Mouse (Mus musculus) forebrain, embryonic 15.5 days (tissue): ENCODE results near the gene Tstd2. TPM values are rescaled to one million over a fixed set of nuclear protein-coding genes. Genes with fewer than 3 reads are reported as not detected.
A peak's percentile ranks its signal among the peaks of the same experiment; 100 is the strongest.

Experiments
- ATAC-seq: fragments of 200-750 bp; cut with Nextera tagmentation; replicated peaks from 2 replicates; pipeline ENCODE4 v1.8.0; 2017; ENCODE audit warnings: mild to moderate bottlenecking, moderate TSS enrichment, moderate library complexity
- H3K27ac ChIP-seq: fragments of 300-500 bp; sonication (generic); replicated peaks from 2 replicates; pipeline ENCODE4 v1.5.1; 2015; ENCODE audit warnings: mild to moderate bottlenecking, inconsistent platforms
- H3K27me3 ChIP-seq: fragments of 300-500 bp; sonication (generic); 2 replicates; pipeline ENCODE4 v1.6.1; 2015; ENCODE audit warnings: inconsistent platforms
- H3K36me3 ChIP-seq: fragments of 300-500 bp; sonication (generic); 2 replicates; pipeline ENCODE4 v1.6.1; 2015; ENCODE audit warnings: mild to moderate bottlenecking, inconsistent platforms
- H3K4me1 ChIP-seq: fragments of 300-500 bp; sonication (generic); 2 replicates; pipeline ENCODE4 v1.6.1; 2015; ENCODE audit warnings: inconsistent platforms
- H3K4me2 ChIP-seq: fragments of 300-500 bp; sonication (generic); replicated peaks from 2 replicates; pipeline ENCODE4 v1.6.1; 2015; ENCODE audit warnings: mild to moderate bottlenecking, inconsistent platforms
- H3K4me3 ChIP-seq: fragments of 300-500 bp; sonication (generic); 2 replicates; pipeline ENCODE4 v1.5.1; 2015; ENCODE audit warnings: mild to moderate bottlenecking, inconsistent platforms
- H3K9ac ChIP-seq: fragments of 300-500 bp; sonication (generic); replicated peaks from 2 replicates; pipeline ENCODE4 v1.6.1; 2015; ENCODE audit warnings: mild to moderate bottlenecking, inconsistent platforms
- H3K9me3 ChIP-seq: fragments of 300-500 bp; sonication (generic); 2 replicates; pipeline ENCODE4 v1.6.1; 2016; ENCODE audit warnings: inconsistent platforms
- WGBS: fragments of 180-500 bp; shearing (Covaris S2); methylation state at CpG from one replicate; pipeline ENCODE4 v1.1.7; 2015; ENCODE audit warnings: mixed read lengths; 5-methylcytosine and 5-hydroxymethylcytosine counted together
- polyA plus RNA-seq: library from polyadenylated mRNA; unstranded; fragments of >200 nt; fragmentation: Nextera tagmentation; extraction: Ambion mirVana; gene quantifications from 2 replicates; pipeline ENCODE4 v1.2.1, GENCODE M21; 2015

Tstd2 gene
- 36.8 and 41.3 TPM in 2 replicates for polyA plus RNA-seq

DNA sequence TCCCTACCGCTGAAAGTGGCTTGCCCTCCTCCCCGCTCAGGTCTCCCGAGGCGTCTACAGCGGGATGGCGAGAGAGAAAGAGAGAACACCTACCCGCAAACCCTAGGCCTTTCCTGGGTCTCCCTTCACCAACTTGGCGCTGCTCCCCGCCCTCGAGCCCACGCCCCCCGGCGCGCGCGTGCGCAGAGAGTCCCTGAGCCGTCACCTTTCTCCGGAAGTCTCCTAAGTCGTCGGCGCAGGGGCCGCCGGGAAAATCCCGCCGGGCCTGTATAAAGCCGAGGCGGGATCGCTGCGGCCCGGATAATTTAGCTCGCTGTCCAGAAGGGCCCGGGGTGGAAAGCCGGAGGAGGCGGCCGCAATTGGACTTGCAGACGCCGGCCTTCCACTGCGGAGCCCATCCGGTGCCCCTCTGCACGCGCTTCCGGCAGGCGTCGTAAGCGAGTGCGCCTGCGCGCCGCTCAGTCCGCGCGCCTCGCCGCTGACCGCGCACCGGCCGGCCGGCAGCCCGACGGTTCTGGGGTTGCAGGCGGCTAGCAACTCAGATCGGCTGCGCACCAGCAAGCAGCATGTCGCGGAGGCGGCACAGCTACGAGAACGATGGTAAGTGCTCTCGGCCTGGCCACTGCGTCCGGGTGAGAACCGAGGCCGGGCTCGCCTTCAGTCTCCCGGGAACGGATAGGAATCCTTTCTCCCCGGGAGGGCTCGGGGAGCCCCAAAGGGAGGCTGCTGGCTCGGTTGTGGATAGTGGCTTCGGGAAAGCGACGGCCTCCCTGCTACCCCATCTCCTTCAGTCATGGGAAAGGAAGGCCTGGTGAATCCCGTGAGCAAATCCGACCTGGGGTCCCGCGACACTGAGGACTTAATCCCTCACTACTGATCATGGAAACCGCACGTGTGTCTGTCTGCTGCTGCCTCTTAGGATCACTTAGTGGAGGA, at the start of gene Tstd2, which contains the start of gene Ncbp1:
Gene Tstd2, minus strand, starts transcription at position 408 of the 936 bp plus-strand sequence.
Gene Ncbp1, plus strand, starts transcription at position 327 of the 936 bp plus-strand sequence.
- peaks cover 15% of the 10 kb centered on the region; the same call in 1 of the 2 replicates for H3K36me3 ChIP-seq
- peaks cover 35% of the 10 kb centered on the region for H3K4me1 ChIP-seq
- peak within 1 kb of the TSS; percentile 85 for H3K9ac ChIP-seq
- peak within 1 kb of the TSS; percentile 99 for H3K27ac ChIP-seq
- WGBS = under 1% methylated on average over 88 of the region's 90 CpGs
- peak within 1 kb of the TSS; percentile 90 for H3K4me3 ChIP-seq
- no peaks in the 10 kb centered on the region for H3K9me3 ChIP-seq
- H3K27me3 ChIP-seq = no peaks in the 10 kb centered on the region
- H3K4me2 ChIP-seq = peak within 1 kb of the TSS; percentile 70
- ATAC-seq = peak; percentile 91

DNA sequence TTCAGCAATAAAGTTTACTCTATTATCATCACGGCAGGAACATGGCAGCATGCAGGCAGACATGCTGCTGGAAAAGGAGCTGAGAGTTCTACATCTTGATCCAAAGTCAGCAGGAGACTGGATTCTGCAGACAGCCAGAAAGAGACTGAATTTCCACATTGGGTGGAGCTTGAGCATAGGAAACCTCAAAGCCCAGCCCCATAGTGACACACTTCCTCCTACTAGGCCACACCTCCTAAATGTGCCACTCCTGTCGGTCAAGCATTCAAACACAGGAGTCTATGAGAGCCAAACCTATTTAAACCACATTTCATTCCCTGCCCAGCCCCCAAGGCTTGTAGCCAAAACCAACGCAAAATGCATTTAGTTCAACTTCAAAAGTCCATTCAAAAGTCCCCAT, 48.0 kb upstream of the Tstd2 start:
- H3K4me3 ChIP-seq = no peak overlapping the region
- no peak overlapping the region for H3K9ac ChIP-seq
- no peak overlapping the region for H3K27ac ChIP-seq
- H3K27me3 ChIP-seq = no peaks in the 10 kb centered on the region
- H3K9me3 ChIP-seq = no peaks in the 10 kb centered on the region
- 76% methylated on average over 3 of the region's 3 CpGs for WGBS
- no peak for ATAC-seq
- H3K4me2 ChIP-seq = no peak overlapping the region
- H3K4me1 ChIP-seq = no peaks in the 10 kb centered on the region
- H3K36me3 ChIP-seq = peaks cover 78% of the 10 kb centered on the region

DNA sequence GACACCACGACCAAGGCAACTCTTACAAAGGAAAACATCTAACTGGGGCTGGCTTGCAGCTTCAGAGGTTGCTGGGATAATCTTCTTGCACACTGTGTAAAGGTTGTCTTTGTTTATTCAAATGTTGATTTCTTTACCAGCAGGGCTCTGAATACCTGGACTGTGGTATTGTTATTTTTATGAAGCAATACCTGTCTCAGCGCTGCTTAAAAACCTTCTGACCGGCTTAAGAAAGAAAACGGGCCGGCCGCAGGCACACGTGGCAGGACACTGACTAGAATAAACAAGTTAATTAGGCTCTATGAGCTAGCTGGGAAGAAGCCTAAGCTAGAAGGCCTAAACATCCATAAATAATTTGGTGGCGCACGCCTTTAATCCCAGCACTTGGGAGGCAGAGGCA, 47.4 kb upstream of the Tstd2 start:
- H3K27me3 ChIP-seq = no peaks in the 10 kb centered on the region
- H3K4me3 ChIP-seq = no peak overlapping the region
- ATAC-seq = no peak
- no peak overlapping the region for H3K27ac ChIP-seq
- no peaks in the 10 kb centered on the region for H3K4me1 ChIP-seq
- peaks cover 81% of the 10 kb centered on the region for H3K36me3 ChIP-seq
- no peaks in the 10 kb centered on the region for H3K9me3 ChIP-seq
- no peak overlapping the region for H3K9ac ChIP-seq
- H3K4me2 ChIP-seq = no peak overlapping the region
- WGBS = 75% methylated on average over 9 of the region's 9 CpGs

DNA sequence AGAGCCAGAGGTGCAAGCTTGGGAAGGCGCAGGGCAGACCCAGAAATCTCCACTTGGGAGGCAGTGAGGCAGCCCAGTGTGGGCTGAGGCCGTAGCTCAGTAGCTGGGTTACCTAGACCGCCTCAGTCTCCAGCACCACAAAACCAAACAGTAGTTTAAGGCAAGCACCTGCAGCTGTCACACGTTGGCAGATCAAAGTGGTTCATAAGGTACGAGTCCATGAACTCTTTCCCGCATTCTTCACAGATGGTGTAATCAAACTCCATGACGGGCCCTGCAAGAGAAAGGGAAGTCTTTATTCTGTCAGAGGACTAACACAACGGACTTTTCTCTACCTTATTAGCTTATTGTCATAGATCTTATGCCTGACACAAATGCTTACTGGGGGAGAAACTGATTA, 46.9 kb upstream of the Tstd2 start:
- no peak for ATAC-seq

DNA sequence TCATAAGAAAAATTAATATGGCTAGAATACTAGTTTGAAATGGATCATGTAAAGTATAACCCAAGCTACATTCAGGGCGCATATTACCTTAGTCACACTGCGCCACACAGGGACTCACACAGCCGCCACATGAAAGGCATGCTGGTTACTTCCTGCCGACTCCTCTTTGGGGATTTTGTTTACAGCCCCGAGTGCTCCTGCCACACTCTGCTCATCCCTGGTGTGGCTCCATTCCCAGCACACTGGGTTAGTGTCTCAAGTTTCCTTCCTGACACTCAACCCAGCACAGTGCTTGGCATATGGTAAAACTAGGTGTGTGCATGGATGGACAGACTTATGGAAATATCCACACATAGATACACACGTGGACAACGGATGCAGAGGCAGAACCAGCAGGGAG, 43.7 kb upstream of the Tstd2 start:
- Histone ChIP-seq H3K4me3 (no peak overlapping the region), H3K27me3 (no peaks in the 10 kb centered on the region), H3K9me3 (no peaks in the 10 kb centered on the region), H3K4me1 (no peaks in the 10 kb centered on the region), H3K4me2 (no peak overlapping the region), H3K27ac (no peak overlapping the region), H3K36me3 (peaks cover 82% of the 10 kb centered on the region), H3K9ac (no peak overlapping the region)
- WGBS = 93% methylated on average over 7 of the region's 7 CpGs
- ATAC-seq = no peak

More for the DNA sequence above, 46.9 kb upstream of the Tstd2 start:
- Histone ChIP-seq H3K4me1 (no peaks in the 10 kb centered on the region), H3K9ac (no peak overlapping the region), H3K36me3 (peaks cover 81% of the 10 kb centered on the region), H3K27ac (no peak overlapping the region), H3K4me3 (no peak overlapping the region), H3K9me3 (no peaks in the 10 kb centered on the region), H3K27me3 (no peaks in the 10 kb centered on the region), H3K4me2 (no peak overlapping the region)
- 64% methylated on average over 8 of the region's 8 CpGs for WGBS

DNA sequence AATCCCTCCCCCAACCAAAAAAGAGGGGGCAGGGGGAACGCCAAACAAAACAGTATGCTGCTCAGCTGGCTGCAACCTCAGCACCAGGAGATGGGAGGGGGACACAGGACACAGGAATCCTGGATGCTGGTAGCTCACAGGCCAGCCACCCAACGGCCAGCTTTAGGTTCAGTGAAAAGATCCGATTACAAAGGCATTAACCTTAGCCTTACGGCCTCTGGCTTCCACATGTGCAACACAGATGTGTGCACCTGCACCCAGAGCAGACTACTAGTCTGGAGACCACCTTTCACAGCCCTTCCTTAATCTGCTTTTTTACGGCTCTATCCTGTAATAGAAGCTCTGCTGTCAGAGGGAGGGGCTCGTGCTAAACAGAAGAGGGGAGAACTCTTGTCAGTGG, 42.7 kb upstream of the Tstd2 start:
- Histone ChIP-seq H3K9ac (no peak overlapping the region), H3K36me3 (peaks cover 92% of the 10 kb centered on the region), H3K27ac (no peak overlapping the region), H3K4me2 (no peak overlapping the region), H3K4me3 (no peak overlapping the region), H3K27me3 (no peaks in the 10 kb centered on the region), H3K4me1 (no peaks in the 10 kb centered on the region), H3K9me3 (no peaks in the 10 kb centered on the region)
- WGBS = 75% methylated on average over 6 of the region's 6 CpGs
- no peak for ATAC-seq

DNA sequence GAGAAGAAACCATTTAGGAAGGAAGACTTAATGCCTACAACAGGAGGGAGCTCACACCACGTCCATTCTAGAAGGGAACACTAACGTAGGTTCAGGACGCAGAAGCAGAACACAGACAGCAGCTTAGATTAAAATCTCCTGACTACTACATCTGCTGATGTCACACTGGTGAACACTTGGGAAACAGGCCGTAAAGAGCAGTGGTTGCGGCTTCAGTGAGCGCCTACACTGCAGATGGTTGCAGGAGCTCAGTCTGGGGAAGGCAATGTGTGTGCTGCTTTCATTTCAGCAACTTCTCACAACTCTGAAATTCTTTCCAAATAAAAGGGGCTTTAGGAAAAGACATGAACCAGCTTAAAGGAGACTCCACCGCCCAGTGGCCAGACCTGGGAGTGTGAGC, 39.0 kb upstream of the Tstd2 start:
- H3K4me2 ChIP-seq = no peak overlapping the region
- peaks cover 91% of the 10 kb centered on the region for H3K36me3 ChIP-seq
- no peak overlapping the region for H3K9ac ChIP-seq
- H3K27me3 ChIP-seq = no peaks in the 10 kb centered on the region
- no peak overlapping the region for H3K4me3 ChIP-seq
- H3K4me1 ChIP-seq = no peaks in the 10 kb centered on the region
- 85% methylated on average over 7 of the region's 7 CpGs for WGBS
- ATAC-seq = no peak
- H3K9me3 ChIP-seq = no peaks in the 10 kb centered on the region
- H3K27ac ChIP-seq = no peak overlapping the region

DNA sequence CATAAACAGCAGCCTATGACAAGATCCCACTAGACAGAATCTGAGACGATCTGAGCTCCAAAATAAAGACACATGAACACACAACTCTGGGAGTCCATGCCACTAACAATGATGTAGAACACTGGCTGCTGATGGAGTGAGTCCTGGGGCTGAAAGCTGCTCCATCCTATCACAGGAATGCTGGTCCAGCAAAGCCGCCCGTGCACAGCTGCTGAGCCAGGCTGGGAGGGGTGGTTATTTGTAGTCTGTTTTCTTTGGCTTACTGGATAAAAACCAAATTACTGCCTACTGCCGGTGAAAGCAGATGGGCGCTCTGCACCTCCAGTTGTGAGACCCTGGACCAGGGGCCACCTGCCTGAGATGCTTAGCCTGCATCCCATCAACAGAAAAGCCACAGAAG, 38.5 kb upstream of the Tstd2 start:
- Histone ChIP-seq H3K27ac (no peak overlapping the region), H3K9me3 (no peaks in the 10 kb centered on the region), H3K4me2 (no peak overlapping the region), H3K27me3 (no peaks in the 10 kb centered on the region), H3K4me3 (no peak overlapping the region), H3K4me1 (no peaks in the 10 kb centered on the region), H3K36me3 (peaks cover 90% of the 10 kb centered on the region), H3K9ac (no peak overlapping the region)
- ATAC-seq = no peak
- WGBS = 82% methylated on average over 5 of the region's 5 CpGs

DNA sequence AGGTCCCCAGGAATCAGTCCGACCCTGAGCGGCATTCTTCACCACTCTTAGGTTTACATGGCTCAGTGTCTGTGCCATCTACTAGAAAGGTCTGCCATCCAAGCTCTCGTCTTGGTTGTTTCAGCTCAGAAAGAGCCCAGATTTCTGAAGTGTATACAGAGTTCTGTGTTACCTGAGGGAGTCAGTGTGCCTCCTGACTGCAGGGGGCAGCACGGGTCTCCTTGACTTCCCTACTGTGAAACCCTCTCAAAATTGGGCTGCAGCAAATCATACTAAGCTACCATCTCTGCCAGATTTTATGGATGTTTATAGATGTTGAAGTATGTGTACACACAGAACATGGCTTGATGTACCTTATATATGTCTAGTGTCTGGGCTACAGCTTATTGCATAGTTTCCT, 37.8 kb upstream of the Tstd2 start:
- Histone ChIP-seq H3K9ac (no peak overlapping the region), H3K36me3 (peaks cover 90% of the 10 kb centered on the region), H3K9me3 (no peaks in the 10 kb centered on the region), H3K27me3 (no peaks in the 10 kb centered on the region), H3K4me1 (no peaks in the 10 kb centered on the region), H3K27ac (no peak overlapping the region), H3K4me3 (no peak overlapping the region), H3K4me2 (no peak overlapping the region)
- WGBS = 73% methylated on average over 4 of the region's 4 CpGs
- ATAC-seq = no peak

DNA sequence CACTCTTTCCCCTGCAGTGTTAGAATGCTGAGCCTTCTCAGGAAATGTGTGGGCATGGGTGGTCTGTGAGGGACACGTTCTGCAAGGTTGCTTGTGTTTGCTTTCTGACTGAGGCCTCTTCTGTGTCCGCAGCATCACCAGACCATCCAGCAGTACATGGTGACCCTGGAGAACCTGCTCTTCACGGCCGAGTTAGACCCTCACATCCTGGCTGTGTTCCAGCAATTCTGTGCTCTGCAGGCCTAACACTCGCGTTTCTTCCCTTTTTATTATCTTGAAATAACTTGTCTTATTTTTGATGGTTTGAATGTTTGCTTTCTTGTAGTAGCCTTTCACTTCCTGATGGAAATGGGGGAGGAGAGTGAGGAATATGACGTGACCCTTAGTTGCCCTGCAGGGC, 33.3 kb upstream of the Tstd2 start:
- H3K27me3 ChIP-seq = no peaks in the 10 kb centered on the region
- H3K4me1 ChIP-seq = no peaks in the 10 kb centered on the region
- 86% methylated on average over 7 of the region's 7 CpGs for WGBS
- peaks cover 91% of the 10 kb centered on the region for H3K36me3 ChIP-seq
- no peak for ATAC-seq
- no peaks in the 10 kb centered on the region for H3K9me3 ChIP-seq
- no peak overlapping the region for H3K9ac ChIP-seq
- H3K27ac ChIP-seq = no peak overlapping the region
- no peak overlapping the region for H3K4me3 ChIP-seq
- H3K4me2 ChIP-seq = no peak overlapping the region

DNA sequence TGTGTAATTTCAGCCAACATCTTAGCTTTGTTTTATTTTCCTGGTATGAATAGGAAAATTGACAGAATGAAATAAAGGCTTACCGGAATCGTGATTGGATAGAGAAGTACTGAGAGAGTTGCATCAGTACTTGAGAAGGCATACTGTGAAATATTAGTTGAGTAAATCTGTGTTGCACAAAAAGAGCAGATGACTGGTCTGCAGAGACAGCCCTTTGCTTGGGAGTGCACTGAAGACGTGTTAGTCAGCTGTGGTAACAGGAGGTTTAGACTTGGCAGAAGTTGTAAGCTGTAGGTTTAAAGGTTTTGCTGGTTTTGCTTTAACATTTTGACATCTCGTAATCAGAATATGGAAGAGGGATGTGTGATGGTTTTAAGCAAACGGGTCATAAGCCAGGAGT, 27.3 kb upstream of the Tstd2 start:
- Histone ChIP-seq H3K36me3 (peaks cover 88% of the 10 kb centered on the region), H3K9ac (no peak overlapping the region), H3K27me3 (no peaks in the 10 kb centered on the region), H3K4me2 (no peak overlapping the region), H3K9me3 (no peaks in the 10 kb centered on the region), H3K4me3 (no peak overlapping the region), H3K27ac (no peak overlapping the region), H3K4me1 (no peaks in the 10 kb centered on the region)
- ATAC-seq = no peak
- WGBS = 93% methylated on average over 5 of the region's 5 CpGs

DNA sequence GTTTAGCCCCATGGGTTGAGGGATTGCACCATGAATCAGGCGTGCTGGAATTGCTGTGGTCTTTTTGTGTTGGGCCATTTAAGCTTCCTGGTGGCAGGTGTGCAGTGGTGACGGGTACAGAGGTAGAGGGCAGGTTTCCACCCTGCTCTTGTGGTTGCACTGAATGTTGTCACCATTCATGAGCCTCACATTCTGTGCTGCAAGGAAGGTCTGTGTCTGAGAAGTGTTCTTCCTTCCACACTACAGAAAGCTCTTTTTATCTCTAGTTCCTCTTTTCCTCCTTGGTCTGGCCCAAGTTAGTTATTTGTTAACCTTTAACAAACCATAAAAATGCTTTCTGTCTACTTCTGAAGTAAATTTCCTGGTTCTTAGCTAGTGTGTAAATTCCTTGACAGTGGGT, 25.5 kb upstream of the Tstd2 start:
- H3K4me3 ChIP-seq = no peak overlapping the region
- H3K9me3 ChIP-seq = no peaks in the 10 kb centered on the region
- H3K27ac ChIP-seq = no peak overlapping the region
- WGBS = 90% methylated on average over 2 of the region's 2 CpGs
- no peaks in the 10 kb centered on the region for H3K27me3 ChIP-seq
- peaks cover 84% of the 10 kb centered on the region for H3K36me3 ChIP-seq
- no peak for ATAC-seq
- no peaks in the 10 kb centered on the region for H3K4me1 ChIP-seq
- no peak overlapping the region for H3K4me2 ChIP-seq
- H3K9ac ChIP-seq = no peak overlapping the region
